Mouse (Mus musculus): ENCODE results near the gene Serinc2. TPM values are rescaled to one million over a fixed set of nuclear protein-coding genes. Genes with fewer than 3 reads are reported as not detected.

Serinc2 gene
- polyA plus RNA-seq, 2 experiments: 0.23 to 0.48 TPM

DNA sequence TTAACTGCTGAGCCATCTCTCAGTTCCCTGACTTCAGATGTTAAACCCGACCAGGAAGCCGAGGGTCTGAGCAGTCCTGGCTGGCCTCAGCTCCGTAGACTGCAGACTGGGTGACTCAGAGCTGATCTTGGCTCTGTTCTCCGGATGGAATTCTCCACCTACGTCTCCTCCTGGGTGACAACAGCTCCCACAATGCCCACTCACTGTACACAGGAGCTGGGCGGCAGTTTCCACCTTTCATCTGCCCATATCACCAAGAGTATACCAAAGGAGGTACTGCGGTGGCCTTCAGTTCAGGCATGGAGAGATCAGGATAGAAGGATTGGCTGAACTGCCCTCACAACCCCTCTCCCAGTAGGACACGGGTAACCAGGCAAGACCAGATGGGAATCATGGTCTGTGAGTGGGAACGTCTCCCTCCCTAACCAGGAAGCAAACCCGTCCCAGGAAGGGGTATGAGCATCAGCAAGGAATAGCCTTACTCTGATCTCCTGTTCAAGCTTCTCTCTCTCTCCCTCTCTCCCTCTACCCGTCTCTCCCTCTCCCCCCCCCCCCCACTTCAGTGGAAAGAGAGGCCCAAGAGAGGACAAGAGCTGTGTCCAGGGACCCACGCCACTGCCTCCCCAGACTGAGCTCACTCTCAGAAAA lies 5.2 kb downstream of the Serinc2 start:
- no peak for ATAC-seq (ENCODE audit: insufficient read depth)
- no peak overlapping the region for H3K4me2 ChIP-seq (ENCODE audit: low read depth)

DNA sequence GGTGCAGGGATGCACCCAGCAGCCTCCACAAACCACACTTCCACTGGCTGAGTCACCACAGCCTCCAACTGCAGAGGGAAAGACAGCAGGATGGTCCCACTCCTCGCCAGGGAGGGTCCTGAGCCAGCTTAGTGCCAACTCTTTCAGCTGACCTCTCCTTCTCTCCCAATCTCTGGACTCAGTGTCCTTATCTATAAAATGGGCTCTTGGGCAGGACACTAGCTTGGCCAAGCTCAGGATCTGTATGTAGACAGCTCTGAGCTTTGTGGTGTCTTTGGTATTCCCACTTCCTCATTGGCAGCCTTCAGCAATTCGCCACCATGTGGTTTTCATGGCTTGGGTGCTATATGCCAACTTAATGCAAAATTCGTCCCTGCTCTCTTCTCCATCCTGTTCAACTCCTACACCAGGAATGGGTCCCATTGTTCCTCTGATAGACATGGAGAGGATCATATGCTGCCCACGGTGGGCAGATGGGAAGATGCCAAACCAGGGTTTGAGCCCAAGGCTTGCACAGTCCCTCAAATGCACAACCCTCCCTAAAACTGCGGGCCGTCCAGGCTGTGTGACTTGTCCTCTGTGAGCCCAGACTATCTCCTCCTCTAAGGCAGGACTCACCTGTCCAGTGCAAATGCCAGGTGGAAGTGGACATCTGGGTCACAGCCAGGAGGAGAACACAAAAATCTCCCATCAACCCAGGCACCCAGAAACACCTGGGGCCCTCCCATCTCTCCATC lies 8.2 kb downstream of the Serinc2 start:
- WGBS (ENCODE audit: insufficient replicate concordance): 46% methylated on average over 6 of the region's 6 CpGs
- DNase-seq (ENCODE audit: low read depth in 3 of 3, low spot score in 3 of 3) (no peak), ATAC-seq (ENCODE audit: insufficient read depth) (no peak)
- TF ChIP-seq EP300 (IDR thresholded peaks at IDR 0.05; ENCODE audit: low read depth) (no peak), CTCF (IDR thresholded peaks at IDR 0.05; ENCODE audit: low read depth) (no peak)
- no peaks in the 10 kb centered on the region for H3K36me3 ChIP-seq (replicated peaks; ENCODE audit: control insufficient read depth, insufficient read depth, low read depth)
- H3K4me3 ChIP-seq (ENCODE audit: insufficient read depth in 1 of 2, low read depth in 2 of 2, low read length in 2 of 2): no peak overlapping the region
- no peaks in the 10 kb centered on the region for H3K9me3 ChIP-seq (ENCODE audit: control insufficient read depth, low read length)
- no peak overlapping the region for H3K4me2 ChIP-seq (ENCODE audit: low read depth)
- H3K27ac ChIP-seq: no peak overlapping the region
- H3K9ac ChIP-seq (replicated peaks): no peak overlapping the region
- peaks cover 0 to 18% of the 10 kb centered on the region in 2 experiments; a peak in 3 of 4 replicates for H3K4me1 ChIP-seq (replicated peaks; ENCODE audit: control insufficient read depth in 2 of 2, insufficient read depth in 2 of 2, low read length in 1 of 2)
- H3K27me3 ChIP-seq (ENCODE audit: control insufficient read depth, insufficient read depth, low read length): peaks cover 47% of the 10 kb centered on the region

More for the DNA sequence above, 5.2 kb downstream of the Serinc2 start:
- Histone ChIP-seq H3K4me3 (ENCODE audit: insufficient read depth in 1 of 2, low read depth in 2 of 2, low read length in 2 of 2) (no peak overlapping the region), H3K27ac (no peak overlapping the region), H3K9ac (replicated peaks) (no peak overlapping the region), H3K9me3 (ENCODE audit: control insufficient read depth, low read length) (no peaks in the 10 kb centered on the region), H3K36me3 (replicated peaks; ENCODE audit: control insufficient read depth, insufficient read depth, low read depth) (no peaks in the 10 kb centered on the region), H3K27me3 (ENCODE audit: control insufficient read depth, insufficient read depth, low read length) (peaks cover 61% of the 10 kb centered on the region), H3K4me1 (replicated peaks; ENCODE audit: control insufficient read depth in 2 of 2, insufficient read depth in 2 of 2, low read length in 1 of 2) (peaks cover 0 to 4% of the 10 kb centered on the region in 2 experiments; a peak in 1 of 4 replicates)
- WGBS (ENCODE audit: insufficient replicate concordance): 13% methylated on average over 11 of the region's 12 CpGs
- DNase-seq (ENCODE audit: low read depth in 3 of 3, low spot score in 3 of 3): no peak
- TF ChIP-seq CTCF (IDR thresholded peaks at IDR 0.05; ENCODE audit: low read depth) (no peak), EP300 (IDR thresholded peaks at IDR 0.05; ENCODE audit: low read depth) (no peak)

DNA sequence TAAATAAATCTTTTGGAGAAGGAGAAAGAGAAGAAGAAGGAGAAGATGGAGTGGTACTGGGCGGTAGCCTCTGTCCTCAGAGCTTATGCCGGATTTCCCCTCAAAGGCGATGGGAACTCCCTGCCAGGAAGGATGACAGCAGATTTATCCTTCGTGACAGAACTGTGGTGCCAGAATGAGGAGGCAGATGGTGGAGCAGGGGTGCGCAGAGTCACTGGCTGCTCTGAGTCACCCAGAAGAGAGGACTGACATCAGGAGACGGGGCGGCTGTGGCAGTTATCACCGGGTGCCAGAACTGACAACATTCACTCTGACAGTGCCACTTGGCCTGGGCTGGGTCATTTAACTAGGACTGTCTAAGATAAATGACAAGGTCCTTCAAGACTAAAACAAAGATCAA lies 8.9 kb downstream of the Serinc2 start:
- Histone ChIP-seq H3K36me3 (replicated peaks; ENCODE audit: control insufficient read depth, insufficient read depth, low read depth) (no peaks in the 10 kb centered on the region), H3K27ac (no peak overlapping the region), H3K27me3 (ENCODE audit: control insufficient read depth, insufficient read depth, low read length) (peaks cover 40% of the 10 kb centered on the region), H3K4me1 (replicated peaks; ENCODE audit: control insufficient read depth in 2 of 2, insufficient read depth in 2 of 2, low read length in 1 of 2) (peaks cover 0 to 18% of the 10 kb centered on the region in 2 experiments; a peak in 3 of 4 replicates), H3K4me3 (ENCODE audit: insufficient read depth in 1 of 2, low read depth in 2 of 2, low read length in 2 of 2) (no peak overlapping the region), H3K4me2 (ENCODE audit: low read depth) (no peak overlapping the region), H3K9ac (replicated peaks) (no peak overlapping the region), H3K9me3 (ENCODE audit: control insufficient read depth, low read length) (no peaks in the 10 kb centered on the region)
- peak in 2 of 3 experiments; percentile 45 to 64 for DNase-seq (ENCODE audit: low read depth in 3 of 3, low spot score in 3 of 3)
- WGBS (ENCODE audit: insufficient replicate concordance): 53% methylated on average over 8 of the region's 8 CpGs
- no peak for TF ChIP-seq CTCF (IDR thresholded peaks at IDR 0.05; ENCODE audit: low read depth)
- TF ChIP-seq EP300 (IDR thresholded peaks at IDR 0.05; ENCODE audit: low read depth): no peak
- peak; percentile 73; the same call in 1 of the 2 replicates for ATAC-seq (ENCODE audit: insufficient read depth)

DNA sequence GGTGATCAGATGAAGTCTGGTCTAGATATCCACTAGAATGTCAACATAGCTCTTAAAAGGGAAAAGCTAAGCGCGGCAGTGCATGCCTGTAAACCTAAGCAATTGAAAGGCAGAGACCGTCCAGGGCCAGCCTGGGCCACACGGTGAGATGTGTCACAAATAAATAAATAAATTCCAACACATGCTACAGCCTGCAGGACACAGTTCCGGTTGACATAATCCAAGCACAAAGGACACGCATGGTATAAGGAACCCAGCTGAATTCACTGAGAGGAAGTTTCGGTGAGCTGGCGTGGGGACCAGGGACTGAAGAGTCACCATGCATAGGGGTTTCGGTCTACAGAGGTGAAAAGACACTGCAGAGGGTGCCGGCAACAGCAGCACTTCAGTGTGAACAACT lies 10.3 kb downstream of the Serinc2 start:
- DNase-seq (ENCODE audit: low read depth in 3 of 3, low spot score in 3 of 3) (no peak), ATAC-seq (ENCODE audit: insufficient read depth) (no peak)
- Histone ChIP-seq H3K4me2 (ENCODE audit: low read depth) (no peak overlapping the region), H3K4me3 (ENCODE audit: insufficient read depth in 1 of 2, low read depth in 2 of 2, low read length in 2 of 2) (no peak overlapping the region), H3K36me3 (replicated peaks; ENCODE audit: control insufficient read depth, insufficient read depth, low read depth) (no peaks in the 10 kb centered on the region), H3K9ac (replicated peaks) (no peak overlapping the region), H3K4me1 (replicated peaks; ENCODE audit: control insufficient read depth in 2 of 2, insufficient read depth in 2 of 2, low read length in 1 of 2) (peaks cover 0 to 18% of the 10 kb centered on the region in 2 experiments; a peak in 3 of 4 replicates), H3K27me3 (ENCODE audit: control insufficient read depth, insufficient read depth, low read length) (peaks cover 32% of the 10 kb centered on the region), H3K27ac (no peak overlapping the region), H3K9me3 (ENCODE audit: control insufficient read depth, low read length) (no peaks in the 10 kb centered on the region)
- 71% methylated on average over 10 of the region's 10 CpGs for WGBS (ENCODE audit: insufficient replicate concordance)
- no peak for TF ChIP-seq CTCF (IDR thresholded peaks at IDR 0.05; ENCODE audit: low read depth)
- no peak for TF ChIP-seq EP300 (IDR thresholded peaks at IDR 0.05; ENCODE audit: low read depth)

DNA sequence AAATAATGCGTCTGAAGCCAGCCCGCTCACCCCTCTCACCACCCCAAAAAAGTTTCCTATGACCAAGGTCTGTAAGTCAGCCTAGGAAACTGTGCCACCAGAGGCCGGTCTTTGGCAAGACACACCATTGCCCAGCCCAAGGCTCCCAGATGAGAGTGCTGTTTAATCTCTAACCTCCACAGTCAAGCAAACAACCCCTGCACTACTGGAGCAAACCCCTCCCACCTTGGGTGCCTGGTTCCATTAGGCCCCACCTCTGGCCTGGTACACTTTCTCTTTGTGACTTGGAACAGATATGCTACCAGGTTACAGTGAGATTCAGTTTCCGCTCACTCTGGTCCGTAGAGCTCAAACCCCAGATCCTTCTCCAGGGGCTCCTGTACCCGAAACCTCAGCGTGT lies 11.9 kb downstream of the Serinc2 start:
- Histone ChIP-seq H3K36me3 (replicated peaks; ENCODE audit: control insufficient read depth, insufficient read depth, low read depth) (no peaks in the 10 kb centered on the region), H3K27ac (no peak overlapping the region), H3K9me3 (ENCODE audit: control insufficient read depth, low read length) (no peaks in the 10 kb centered on the region), H3K4me3 (ENCODE audit: insufficient read depth in 1 of 2, low read depth in 2 of 2, low read length in 2 of 2) (no peak overlapping the region), H3K4me2 (ENCODE audit: low read depth) (0 out of 2 replicates have a peak overlapping the region, but pooled peaks have one; percentile 31), H3K9ac (replicated peaks) (no peak overlapping the region), H3K4me1 (replicated peaks; ENCODE audit: control insufficient read depth in 2 of 2, insufficient read depth in 2 of 2, low read length in 1 of 2) (peaks cover 0 to 18% of the 10 kb centered on the region in 2 experiments; a peak in 3 of 4 replicates), H3K27me3 (ENCODE audit: control insufficient read depth, insufficient read depth, low read length) (peaks cover 17% of the 10 kb centered on the region)
- WGBS (ENCODE audit: insufficient replicate concordance): 66% methylated on average over 7 of the region's 7 CpGs
- TF ChIP-seq CTCF (IDR thresholded peaks at IDR 0.05; ENCODE audit: low read depth): no peak
- TF ChIP-seq EP300 (IDR thresholded peaks at IDR 0.05; ENCODE audit: low read depth): no peak
- DNase-seq (ENCODE audit: low read depth in 3 of 3, low spot score in 3 of 3): peak in 1 of 3 experiments; percentile 44
- peak; percentile 34; the same call in 1 of the 2 replicates for ATAC-seq (ENCODE audit: insufficient read depth)
